Mouse (Mus musculus) myocyte (in vitro differentiated cells): ENCODE results near the gene Zdhhc19. TPM values are rescaled to one million over a fixed set of nuclear protein-coding genes. Genes with fewer than 3 reads are reported as not detected.

Experiments
- H3K27me3 ChIP-seq: one replicate; pipeline ENCODE4 v1.6.1; 2011; ENCODE audit not compliant: control insufficient read depth, insufficient read depth, insufficient read length
- H3K36me3 ChIP-seq: one replicate; pipeline ENCODE4 v1.6.1; 2011; ENCODE audit not compliant: control insufficient read depth, insufficient read depth
- H3K4me2 ChIP-seq: one replicate; pipeline ENCODE4 v1.6.1; 2011; ENCODE audit warnings: low read depth, control low read depth
- H3K4me3 ChIP-seq: one replicate; pipeline ENCODE4 v1.5.1; 2011; ENCODE audit warnings: mild to moderate bottlenecking, control low read depth, moderate library complexity
- H3K79me2 ChIP-seq: one replicate; pipeline ENCODE4 v1.6.1; 2011; ENCODE audit not compliant: control insufficient read depth, insufficient read depth
- H3ac ChIP-seq: one replicate; pipeline ENCODE4 v1.6.1; 2011; ENCODE audit not compliant: control insufficient read depth, insufficient read length
- CEBPB ChIP-seq: IDR thresholded peaks from 2 replicates; pipeline ENCODE4 v1.6.1; 2011; ENCODE audit warnings: mild to moderate bottlenecking, moderate library complexity; ENCODE audit not compliant: poor library complexity, insufficient read depth, severe bottlenecking
- E2F4 ChIP-seq: IDR thresholded peaks from one replicate; pipeline ENCODE4 v1.6.1; 2011; ENCODE audit warnings: mild to moderate bottlenecking, control low read depth, moderate library complexity; ENCODE audit not compliant: insufficient read depth
- MAX ChIP-seq: IDR thresholded peaks from one replicate; pipeline ENCODE4 v1.6.1; 2011; ENCODE audit warnings: low read depth, mild to moderate bottlenecking, control low read depth
- MYOD1 ChIP-seq, 3 experiments: IDR thresholded peaks; one replicate each; pipeline ENCODE4 v1.6.1; 2011; ENCODE audit warnings: control low read depth in 2 of 3, low read depth in 2 of 3, mild to moderate bottlenecking in 2 of 3, moderate library complexity in 1 of 3; ENCODE audit not compliant: insufficient read length in 2 of 3, control insufficient read depth in 1 of 3
- MYOG ChIP-seq, 3 experiments: IDR thresholded peaks; one replicate each; pipeline ENCODE4 v1.6.1; 2011; ENCODE audit warnings: control low read depth in 2 of 3, low read depth in 2 of 3, mild to moderate bottlenecking in 2 of 3; ENCODE audit not compliant: insufficient read length in 2 of 3, control insufficient read depth in 1 of 3, insufficient read depth in 1 of 3
- POLR2A ChIP-seq: IDR thresholded peaks from one replicate; pipeline ENCODE4 v1.6.1; 2011; ENCODE audit warnings: low read depth, mild to moderate bottlenecking, control low read depth, moderate library complexity; ENCODE audit not compliant: insufficient read length
- POLR2AphosphoS2 ChIP-seq: IDR thresholded peaks from one replicate; pipeline ENCODE4 v1.6.1; 2011; ENCODE audit warnings: low read depth, control low read depth; ENCODE audit not compliant: insufficient read length
- REST ChIP-seq: IDR thresholded peaks from one replicate; pipeline ENCODE4 v1.6.1; 2011; ENCODE audit warnings: mild to moderate bottlenecking, control low read depth, moderate library complexity; ENCODE audit not compliant: insufficient read depth, insufficient read length
- SRF ChIP-seq: IDR thresholded peaks from one replicate; pipeline ENCODE4 v1.6.1; 2011; ENCODE audit warnings: low read depth; ENCODE audit not compliant: control insufficient read depth, insufficient read length
- TCF12 ChIP-seq: IDR thresholded peaks from one replicate; pipeline ENCODE4 v1.6.1; 2011; ENCODE audit warnings: mild to moderate bottlenecking, control low read depth; ENCODE audit not compliant: poor library complexity, insufficient read depth, severe bottlenecking
- TCF3 ChIP-seq: IDR thresholded peaks from one replicate; pipeline ENCODE4 v1.6.1; 2011; ENCODE audit warnings: low read depth, control low read depth; ENCODE audit not compliant: insufficient read length
- USF1 ChIP-seq: IDR thresholded peaks from one replicate; pipeline ENCODE4 v1.6.1; 2011; ENCODE audit warnings: low read depth, mild to moderate bottlenecking, control low read depth, moderate library complexity
- polyA plus RNA-seq: library from polyadenylated mRNA; unstranded; fragments of >200 nt; fragmentation: generic; extraction: Trizol; gene quantifications from one replicate; pipeline ENCODE4 v1.2.1, GENCODE M21; 2012; ENCODE audit warnings: missing spikeins

Zdhhc19 gene
- not detected for polyA plus RNA-seq

DNA sequence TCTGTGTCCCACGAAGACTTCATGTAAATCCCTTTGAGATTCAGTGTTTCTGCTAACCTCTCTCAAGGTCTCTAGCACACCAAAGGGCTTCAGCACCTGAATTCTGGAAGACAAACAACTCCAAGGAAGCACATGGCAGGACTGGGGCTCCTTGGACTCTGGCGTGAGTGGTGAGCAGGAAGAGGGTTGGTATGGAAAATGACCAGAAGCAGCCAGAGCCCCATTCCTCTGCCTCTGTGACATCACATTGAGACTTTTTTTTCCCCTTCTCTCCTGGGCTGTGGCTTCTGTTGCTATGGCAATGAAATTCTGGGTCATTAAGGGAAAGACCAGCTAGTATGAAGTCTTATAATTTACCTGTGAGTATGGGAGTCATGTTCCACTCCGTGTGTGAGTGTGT lies at the start of gene Zdhhc19:
Gene Zdhhc19 (plus strand): TSS at position 301 of the 400 bp plus-strand sequence.
- no peak within 1 kb of the TSS for H3K4me3 ChIP-seq
- TF ChIP-seq POLR2A (no peak), SRF (no peak), MYOG (IDR thresholded peaks at IDR 0.05; ENCODE audit: control insufficient read depth in 1 of 3, insufficient read depth in 1 of 3, insufficient read length in 2 of 3, low read depth in 2 of 3) (no peak), REST (no peak), MYOD1 (IDR thresholded peaks at IDR 0.05; ENCODE audit: control insufficient read depth in 1 of 3, insufficient read length in 2 of 3, low read depth in 2 of 3) (no peak), MAX (no peak), E2F4 (no peak), TCF3 (no peak), TCF12 (no peak), POLR2AphosphoS2 (no peak), CEBPB (no peak), USF1 (no peak)
- no peaks in the 10 kb centered on the region for H3K36me3 ChIP-seq
- H3K4me2 ChIP-seq, result no peak within 1 kb of the TSS
- no peaks in the 10 kb centered on the region for H3K27me3 ChIP-seq
- H3ac ChIP-seq, result no peak within 1 kb of the TSS
- no peaks in the 10 kb centered on the region for H3K79me2 ChIP-seq

- Histone ChIP-seq H3K4me2 (no peak overlapping the region), H3K79me2 (peaks cover 5% of the 10 kb centered on the region), H3K4me3 (no peak overlapping the region), H3ac (no peak overlapping the region), H3K36me3 (peaks cover 2% of the 10 kb centered on the region), H3K27me3 (no peaks in the 10 kb centered on the region)
- no peak for TF ChIP-seq TCF12
- TF ChIP-seq E2F4, result no peak
- TF ChIP-seq REST, result no peak
- no peak for TF ChIP-seq MAX
- TF ChIP-seq CEBPB, result no peak
- no peak for TF ChIP-seq POLR2AphosphoS2
- no peak for TF ChIP-seq SRF
- TF ChIP-seq USF1, result no peak
- no peak for TF ChIP-seq POLR2A
- TF ChIP-seq MYOG (IDR thresholded peaks at IDR 0.05; ENCODE audit: control insufficient read depth in 1 of 3, insufficient read depth in 1 of 3, insufficient read length in 2 of 3, low read depth in 2 of 3), result no peak
- TF ChIP-seq TCF3, result no peak
- TF ChIP-seq MYOD1 (IDR thresholded peaks at IDR 0.05; ENCODE audit: control insufficient read depth in 1 of 3, insufficient read length in 2 of 3, low read depth in 2 of 3), result no peak
Measured at GRCm38 (mm10) chr16:32446563-32447138, 49.4 kb upstream of the Zdhhc19 start.

- no peak overlapping the region for H3ac ChIP-seq
- H3K4me3 ChIP-seq, result no peak overlapping the region
- H3K79me2 ChIP-seq, result peaks cover under 1% of the 10 kb centered on the region
- H3K27me3 ChIP-seq, result no peaks in the 10 kb centered on the region
- TF ChIP-seq TCF3 (no peak), MAX (no peak), TCF12 (no peak), POLR2A (no peak)
- H3K36me3 ChIP-seq, result peaks cover 11% of the 10 kb centered on the region
- no peak overlapping the region for H3K4me2 ChIP-seq
Measured at GRCm38 (mm10) chr16:32449665-32450064, 46.4 kb upstream of the Zdhhc19 start.

GRCm38 (mm10) chr16:32450133-32450532 lies 45.9 kb upstream of the Zdhhc19 start:
- H3K27me3 ChIP-seq, result no peaks in the 10 kb centered on the region
- no peak overlapping the region for H3K4me2 ChIP-seq
- H3ac ChIP-seq, result no peak overlapping the region
- TF ChIP-seq POLR2AphosphoS2, result no peak
- no peak for TF ChIP-seq USF1
- TF ChIP-seq MYOD1 (IDR thresholded peaks at IDR 0.05; ENCODE audit: control insufficient read depth in 1 of 3, insufficient read length in 2 of 3, low read depth in 2 of 3), result no peak
- TF ChIP-seq SRF, result no peak
- no peak for TF ChIP-seq MYOG (IDR thresholded peaks at IDR 0.05; ENCODE audit: control insufficient read depth in 1 of 3, insufficient read depth in 1 of 3, insufficient read length in 2 of 3, low read depth in 2 of 3)
- TF ChIP-seq POLR2A, result no peak
- no peaks in the 10 kb centered on the region for H3K79me2 ChIP-seq
- H3K36me3 ChIP-seq, result peaks cover 11% of the 10 kb centered on the region
- no peak overlapping the region for H3K4me3 ChIP-seq

GRCm38 (mm10) chr16:32453102-32453501 lies 43.0 kb upstream of the Zdhhc19 start:
- no peaks in the 10 kb centered on the region for H3K79me2 ChIP-seq
- H3K4me3 ChIP-seq, result no peak overlapping the region
- no peaks in the 10 kb centered on the region for H3K27me3 ChIP-seq
- H3K36me3 ChIP-seq, result peaks cover 24% of the 10 kb centered on the region
- H3K4me2 ChIP-seq, result no peak overlapping the region
- H3ac ChIP-seq, result no peak overlapping the region
- TF ChIP-seq MAX, result no peak
- no peak for TF ChIP-seq TCF12
- TF ChIP-seq REST, result no peak
- TF ChIP-seq MYOD1 (IDR thresholded peaks at IDR 0.05; ENCODE audit: control insufficient read depth in 1 of 3, insufficient read length in 2 of 3, low read depth in 2 of 3), result no peak
- no peak for TF ChIP-seq USF1
- no peak for TF ChIP-seq E2F4
- TF ChIP-seq TCF3, result no peak
